Mouse (Mus musculus) retina, embryonic 14.5 days (tissue): ENCODE measurements around the gene Lmo1.

Experiments used
- DNase-seq: peaks from one replicate; pipeline ENCODE4 v3.0.0-alpha.2; 2015; ENCODE audit warnings: low spot score

Lmo1 gene

DNA sequence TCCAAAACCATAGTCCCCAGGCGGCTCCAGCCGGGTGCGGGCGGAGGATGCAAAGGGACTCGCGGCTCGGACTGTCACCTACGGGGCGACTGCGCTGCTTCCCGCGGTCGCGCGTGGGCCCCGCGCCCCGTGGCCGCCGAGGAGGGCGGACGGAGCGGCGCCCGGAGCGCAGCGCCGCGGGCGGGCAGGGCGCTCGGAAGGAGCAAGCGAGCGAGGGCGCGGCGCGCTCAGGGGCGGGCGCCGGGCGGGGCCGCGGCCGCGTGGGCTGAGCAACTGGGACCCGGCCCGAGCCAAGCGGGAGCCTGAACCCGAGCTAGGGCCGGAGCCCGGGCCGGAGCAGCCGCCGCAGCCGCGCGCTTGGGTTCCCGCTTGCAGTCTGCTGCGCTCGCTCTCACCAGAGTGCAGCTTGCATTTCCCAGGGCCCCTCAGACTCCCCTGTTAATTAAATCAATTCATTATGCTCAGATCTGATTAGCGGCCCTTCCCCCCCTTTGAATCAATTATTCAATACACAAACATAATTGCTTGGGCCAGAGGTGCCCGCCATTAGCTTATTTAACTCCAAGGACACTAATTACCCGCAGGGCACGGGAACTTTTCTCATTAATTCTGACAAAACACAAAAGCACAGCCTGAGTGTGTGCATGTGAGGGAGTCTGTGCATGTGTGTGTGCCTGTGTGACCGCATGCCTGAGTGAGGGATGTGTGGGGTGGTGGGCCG lies at the start of gene Lmo1:
TSS of gene Lmo1 (minus strand) at position 259 of the 721 bp plus-strand sequence.
- DNase-seq, result peak; percentile 87

DNA sequence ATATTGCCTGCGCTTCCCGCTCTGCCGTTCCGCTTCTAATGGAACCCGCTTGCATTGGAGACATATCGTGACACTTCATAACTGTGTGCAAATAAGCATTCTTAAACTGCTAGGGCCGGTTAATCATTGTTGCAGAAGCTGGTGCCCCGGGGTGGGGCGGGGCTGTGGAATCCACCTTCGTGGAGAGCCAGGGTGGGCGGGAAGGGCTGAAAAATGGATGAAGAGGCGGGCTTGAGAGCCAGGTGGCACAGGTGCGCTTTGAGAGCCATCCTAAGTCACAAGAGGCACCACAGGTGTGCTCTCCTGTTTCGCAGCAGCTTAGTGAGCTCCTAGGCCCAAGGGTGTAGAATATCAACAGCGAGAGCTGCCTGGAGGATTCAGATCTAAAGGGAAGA lies 46.7 kb upstream of the Lmo1 start:
- DNase-seq, result no peak

DNA sequence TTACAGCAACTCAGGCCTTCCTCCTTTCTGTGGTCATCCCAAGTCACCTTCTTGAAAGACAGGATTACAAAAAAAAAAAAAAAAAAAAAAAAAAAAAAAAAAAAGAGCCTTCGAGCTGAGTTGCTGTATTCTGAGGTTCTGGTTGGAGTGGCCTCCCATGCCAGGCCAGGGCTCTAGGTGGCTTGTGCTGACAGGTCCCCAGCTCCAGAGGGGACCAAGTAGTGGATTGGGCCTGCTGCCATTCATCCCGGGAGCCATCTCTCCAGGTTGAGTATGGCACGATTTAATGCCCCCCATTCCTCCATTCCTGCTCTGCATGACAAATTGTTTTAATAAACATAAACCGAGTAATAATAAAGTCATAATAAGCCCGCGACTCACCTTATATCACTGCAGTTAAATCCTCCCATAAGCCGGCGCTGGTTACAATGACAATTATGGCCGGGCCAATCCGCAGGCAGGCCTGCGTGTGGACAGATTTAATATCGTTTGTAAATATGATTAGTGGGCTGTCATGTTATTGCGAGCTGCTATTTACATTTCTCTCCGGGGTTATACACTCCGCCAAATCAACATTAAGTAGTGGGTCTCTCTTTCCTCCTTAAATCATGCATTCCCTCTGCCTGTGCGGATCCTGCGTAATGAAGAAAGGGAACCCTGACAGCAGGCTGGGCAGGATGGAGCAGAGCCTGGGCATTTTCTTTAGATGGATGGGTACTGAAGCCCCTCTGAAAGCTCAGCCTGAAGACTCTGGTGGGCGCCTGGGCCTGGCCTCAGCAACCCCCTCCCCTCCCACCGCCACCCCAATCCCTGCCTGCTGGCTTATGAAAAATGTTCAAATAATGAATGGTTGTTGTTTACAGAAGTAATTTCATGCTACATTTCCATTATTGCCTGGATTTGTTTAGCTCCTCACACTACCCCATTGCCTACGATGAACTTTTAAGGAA lies 46.0 kb upstream of the Lmo1 start:
- no peak for DNase-seq

DNA sequence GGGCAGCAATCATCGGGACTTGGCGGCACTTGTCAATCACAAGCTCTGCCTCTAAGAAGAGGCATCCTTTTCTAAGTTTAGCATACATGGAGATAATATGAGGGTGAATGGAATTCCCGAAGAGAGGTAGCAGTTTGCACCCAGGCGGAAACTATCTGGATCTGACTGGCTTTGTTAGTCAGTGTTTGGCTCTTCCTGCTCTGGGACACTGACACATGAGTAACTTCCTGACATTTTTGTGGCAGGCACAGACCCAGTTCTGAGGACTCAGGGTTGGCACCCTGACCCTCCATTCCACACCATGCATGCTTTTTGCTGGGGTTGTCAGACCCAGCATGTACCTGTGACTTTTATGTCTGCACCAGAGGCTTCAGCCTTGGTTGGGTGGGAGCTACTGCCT lies 45.0 kb upstream of the Lmo1 start:
- DNase-seq, result no peak

DNA sequence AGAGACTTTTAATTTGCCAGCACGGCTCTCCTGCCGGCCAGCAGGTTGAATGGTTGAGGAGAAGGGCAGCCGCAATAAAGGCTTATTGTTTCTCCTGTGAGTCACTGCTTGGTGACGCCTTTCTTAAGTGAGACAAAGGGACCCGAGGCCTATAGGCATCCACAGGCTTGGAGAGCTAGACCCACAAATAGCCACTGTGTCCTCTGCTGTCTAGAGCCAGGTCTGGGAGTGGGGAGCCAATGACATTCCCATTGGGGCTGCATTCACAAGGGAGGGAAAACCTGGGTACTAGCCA lies 43.9 kb upstream of the Lmo1 start:
- DNase-seq, result peak; percentile 23

DNA sequence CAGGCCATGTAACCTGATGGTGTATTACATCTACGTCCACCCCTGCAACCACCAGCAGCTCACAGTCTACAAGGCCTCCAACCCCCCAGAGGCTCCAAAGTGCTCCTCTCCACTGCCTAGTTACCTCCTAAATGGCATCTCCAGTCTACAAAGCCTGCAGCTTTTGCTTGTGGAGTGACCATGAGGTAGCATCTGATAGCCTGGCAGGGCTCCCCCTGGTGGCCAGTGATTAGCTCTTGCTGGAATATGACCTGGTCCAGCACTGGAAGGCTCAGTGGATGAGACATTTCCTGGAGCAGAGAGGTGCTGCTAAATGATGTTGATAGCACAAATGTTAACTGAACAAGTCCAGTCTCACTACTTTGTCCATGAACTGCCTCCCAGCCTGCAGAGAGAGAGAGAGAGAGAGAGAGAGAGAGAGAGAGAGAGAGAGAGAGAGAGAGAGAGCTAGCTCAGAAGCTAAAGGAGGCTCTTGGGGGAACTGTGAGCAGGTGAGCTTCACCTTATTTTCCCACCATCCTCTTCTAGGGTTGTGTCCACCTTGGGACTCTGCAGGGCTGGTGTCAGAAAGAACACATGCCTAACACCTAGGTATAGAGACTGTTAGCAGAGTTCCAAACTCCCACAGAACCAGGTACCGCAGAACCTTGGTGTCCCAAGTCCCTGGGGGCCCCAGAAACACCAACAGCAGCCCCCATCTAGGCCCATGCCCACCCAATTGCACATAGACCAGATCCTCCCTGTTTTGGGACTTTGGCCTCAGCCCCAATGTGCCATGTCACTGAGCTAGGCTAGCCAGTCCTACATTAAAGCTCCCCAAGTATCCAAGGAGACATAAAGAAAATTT lies 43.3 kb upstream of the Lmo1 start:
- peak; percentile 92 for DNase-seq

DNA sequence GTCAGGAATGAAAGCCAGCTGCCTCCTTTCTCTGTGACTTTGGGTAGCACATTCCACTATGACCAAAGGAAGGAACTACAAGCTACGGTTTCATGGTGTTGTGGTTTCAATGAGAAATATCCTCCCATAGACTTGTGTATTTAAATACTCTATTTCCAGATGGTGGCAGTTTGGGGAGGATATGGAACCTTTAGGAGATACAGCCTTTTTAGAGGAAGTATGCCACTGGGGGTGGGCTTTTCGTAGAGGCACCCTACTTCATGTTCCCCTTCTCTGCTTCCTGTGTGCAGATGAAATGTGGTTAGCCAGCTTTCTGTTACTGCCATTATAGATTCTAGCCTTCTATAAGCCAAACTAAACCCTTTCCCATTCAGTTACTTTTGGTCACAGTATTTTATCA lies 34.8 kb upstream of the Lmo1 start:
- no peak for DNase-seq

DNA sequence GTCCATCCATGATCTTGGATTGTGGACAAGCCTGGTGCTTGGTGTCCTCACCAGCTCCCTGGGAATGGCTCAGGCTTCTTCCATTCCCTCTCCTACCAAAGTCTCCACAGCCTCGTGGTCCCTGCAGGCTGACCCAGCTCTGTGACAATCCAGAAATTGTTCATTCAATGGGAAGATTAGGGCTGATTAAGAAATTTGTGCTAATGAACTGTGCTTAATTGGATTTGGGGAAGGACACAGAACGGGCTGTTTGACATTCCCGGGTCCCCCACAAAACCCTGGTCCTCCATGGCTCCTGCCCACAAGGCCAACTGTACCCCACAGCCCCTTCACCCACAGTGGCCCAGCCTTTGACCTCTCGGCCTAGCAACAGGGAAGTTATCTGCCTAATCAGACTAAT lies 32.8 kb upstream of the Lmo1 start:
- DNase-seq, result no peak

DNA sequence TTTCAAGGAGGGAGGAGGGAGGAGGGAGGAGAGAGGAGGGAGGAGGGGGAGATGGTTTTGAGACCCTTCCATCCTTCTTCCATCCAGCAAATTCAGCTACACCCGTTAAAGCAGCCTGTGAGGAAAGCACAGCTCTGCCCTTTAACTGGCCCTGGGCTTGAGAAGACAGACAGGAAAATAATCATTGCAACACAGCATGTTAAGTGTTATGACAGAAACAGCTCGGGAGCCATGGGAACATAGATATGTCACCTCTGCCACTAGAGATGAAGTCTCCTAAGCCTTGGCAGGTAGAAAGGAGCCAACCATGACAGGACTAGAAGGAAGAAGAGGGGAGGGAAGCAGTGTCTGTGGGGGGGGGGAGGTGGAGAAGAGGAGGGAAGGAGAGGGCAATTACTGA lies 31.4 kb upstream of the Lmo1 start:
- no peak for DNase-seq

DNA sequence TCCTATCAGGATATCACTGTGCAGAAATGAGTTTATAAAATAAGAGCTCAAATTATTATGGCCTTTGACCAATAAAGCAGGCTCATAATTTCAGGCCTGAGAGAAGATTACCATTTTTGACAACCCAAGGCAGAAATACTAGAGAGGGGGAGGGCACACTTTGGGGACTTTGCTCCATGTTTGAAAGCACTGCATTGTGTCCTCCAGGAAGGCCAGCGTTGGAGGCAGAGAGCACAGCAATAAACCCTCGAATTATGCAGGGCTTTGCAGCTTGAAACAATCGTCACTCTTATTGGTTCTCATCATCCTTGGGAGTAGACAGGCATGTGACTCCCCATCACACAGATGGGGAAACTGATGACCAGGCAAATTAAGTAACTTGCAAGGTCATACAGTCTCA lies 28.1 kb upstream of the Lmo1 start:
- no peak for DNase-seq

DNA sequence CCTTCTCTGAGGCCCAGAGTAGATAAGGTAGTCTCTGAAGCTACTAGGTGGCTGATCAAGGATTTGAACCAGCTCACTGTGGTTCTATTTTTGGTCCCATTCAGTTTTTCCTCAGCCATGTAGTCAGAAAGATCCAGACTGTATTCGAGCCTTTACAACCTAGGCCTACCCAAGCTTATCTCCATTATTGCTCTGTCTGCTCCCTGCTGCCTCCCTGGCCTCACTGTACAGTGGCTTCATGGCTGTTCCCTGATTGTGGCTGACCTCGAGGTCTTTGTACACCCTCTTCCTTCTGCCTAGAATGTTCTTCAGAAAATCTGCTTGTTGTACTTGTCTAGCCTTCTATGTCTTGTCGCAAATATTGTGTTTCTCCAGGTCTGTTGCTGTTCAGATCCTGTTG lies 25.6 kb upstream of the Lmo1 start:
- no peak for DNase-seq

DNA sequence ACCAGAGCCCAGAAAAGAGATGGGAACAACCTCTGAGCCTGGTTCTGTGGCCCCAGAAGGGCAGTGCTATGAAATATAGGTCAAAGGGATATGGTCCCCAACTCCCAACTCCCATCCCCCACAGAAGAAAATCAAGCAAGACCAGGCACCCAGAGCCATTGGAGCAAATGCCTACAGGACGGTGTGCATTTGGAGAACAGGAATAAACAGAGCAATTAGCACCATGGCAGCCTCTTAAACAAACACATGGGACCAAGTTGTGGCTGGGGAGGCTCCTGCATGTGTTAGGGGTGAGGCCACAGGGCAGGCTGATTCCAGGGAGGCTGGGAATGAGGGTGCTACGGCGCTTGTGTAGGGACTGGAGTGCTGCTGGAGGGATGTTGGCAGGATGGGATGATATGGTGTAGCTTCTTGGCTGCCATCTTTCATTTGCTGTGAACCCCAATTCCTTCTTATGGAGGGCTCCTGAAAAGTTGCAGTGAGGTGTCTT lies 22.2 kb upstream of the Lmo1 start:
- DNase-seq, result no peak

DNA sequence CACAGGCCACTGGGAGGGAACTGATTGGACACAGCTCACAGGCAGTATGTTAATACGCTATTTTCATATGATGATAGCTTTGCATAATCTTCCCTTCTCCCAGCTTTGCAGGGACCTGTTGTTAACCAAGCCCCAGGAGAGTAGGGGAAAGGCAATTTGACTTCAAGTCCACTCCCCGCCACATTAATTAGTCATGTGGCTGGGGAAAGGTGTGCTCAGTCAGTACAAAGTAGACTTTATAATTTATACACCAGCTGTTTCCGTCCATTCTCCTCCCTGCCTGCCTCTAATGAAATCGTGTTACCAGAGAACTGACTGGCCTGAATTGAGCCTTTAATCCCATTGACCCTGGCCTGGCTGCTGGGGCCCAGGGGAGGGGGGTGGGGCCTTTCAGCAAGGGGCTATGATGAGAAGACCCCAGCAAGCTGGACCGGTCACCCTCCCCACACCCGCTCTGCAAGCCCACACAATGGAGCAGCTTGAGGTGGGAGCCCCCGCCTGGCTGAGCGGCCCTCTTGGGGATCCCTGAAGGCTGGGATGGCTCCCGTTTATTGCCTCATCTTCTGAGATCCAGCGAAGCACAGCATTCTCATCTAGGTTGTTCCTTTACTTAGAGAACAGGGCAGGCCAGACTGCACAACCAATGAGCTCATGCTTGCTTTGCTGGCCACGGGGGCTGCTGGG lies 21.5 kb upstream of the Lmo1 start:
- DNase-seq, result peak; percentile 68

DNA sequence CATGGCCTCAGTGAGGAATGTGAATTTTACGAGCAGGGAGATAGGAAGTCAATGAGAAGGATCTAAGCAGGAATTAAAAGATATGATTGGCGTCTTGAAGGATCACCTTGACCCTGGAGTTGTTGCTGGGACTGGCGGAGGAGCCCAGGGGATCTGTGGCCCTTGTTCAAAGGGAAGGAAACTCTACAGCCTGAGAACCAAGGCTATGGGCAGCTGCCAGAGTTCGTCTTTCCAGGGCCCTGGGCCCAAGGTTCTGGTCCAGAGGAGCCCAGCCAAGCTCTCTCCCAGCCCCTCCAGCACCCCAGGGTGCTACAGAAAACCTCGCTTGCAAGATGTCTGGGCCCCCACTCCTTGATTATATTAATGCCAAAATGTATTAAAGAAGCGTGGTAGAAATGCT lies 21.0 kb upstream of the Lmo1 start:
- no peak for DNase-seq

DNA sequence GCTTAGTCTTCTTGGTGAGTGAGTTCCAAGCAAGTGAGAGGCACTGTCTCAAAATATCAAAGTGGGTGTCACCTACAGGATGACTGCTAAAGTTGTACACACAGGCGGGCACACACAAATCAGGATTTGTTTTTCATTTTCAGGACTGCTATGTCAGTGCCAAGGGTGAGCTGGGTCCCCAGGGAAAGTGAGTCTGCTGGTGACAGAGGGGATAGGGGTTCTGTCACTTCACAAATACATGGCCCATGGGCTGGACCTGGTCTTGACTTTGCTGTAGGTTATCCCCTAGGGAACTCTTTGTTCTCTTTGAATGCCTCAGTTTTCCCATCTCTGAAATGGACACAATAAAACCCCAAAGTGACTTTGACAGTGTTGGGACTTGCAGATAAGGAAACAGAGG lies 19.8 kb upstream of the Lmo1 start:
- DNase-seq, result no peak

DNA sequence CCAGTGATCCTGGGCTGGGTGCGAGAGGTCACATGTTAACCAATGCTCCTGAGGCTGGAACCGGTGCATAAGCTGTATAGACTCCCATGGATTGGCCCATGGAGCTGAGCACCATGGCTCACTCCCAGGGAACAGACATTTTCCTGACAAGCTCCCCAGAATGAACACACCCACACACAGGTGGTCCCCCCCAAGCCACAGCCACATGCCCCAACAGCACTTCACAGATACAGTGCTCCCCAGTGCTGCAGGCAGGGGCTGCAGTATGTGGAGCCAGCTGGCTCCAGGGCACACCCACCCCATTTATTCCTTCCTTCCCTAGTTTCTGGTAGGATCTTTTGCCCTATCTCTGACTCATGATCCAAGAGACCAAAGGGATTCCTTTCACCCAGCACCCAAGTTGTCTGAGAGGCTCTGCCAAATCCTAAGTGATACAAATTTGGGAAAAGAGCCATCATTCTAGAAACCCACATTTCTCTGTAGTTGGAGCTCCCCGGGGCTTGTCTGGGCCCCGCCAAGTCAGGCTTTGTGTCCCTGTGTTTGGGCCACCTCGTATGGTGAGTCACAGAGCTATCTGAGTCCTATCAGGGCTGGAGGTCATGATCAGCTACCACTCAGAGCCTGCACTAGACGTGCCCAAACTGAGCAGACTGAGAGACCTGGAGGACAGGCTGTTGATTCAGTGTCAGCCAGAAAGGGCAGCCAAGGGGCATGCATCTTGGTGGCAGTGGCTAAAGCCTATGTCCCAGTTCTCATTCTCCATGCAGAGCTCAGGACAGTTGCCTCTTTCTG lies 12.4 kb upstream of the Lmo1 start:
- no peak for DNase-seq

DNA sequence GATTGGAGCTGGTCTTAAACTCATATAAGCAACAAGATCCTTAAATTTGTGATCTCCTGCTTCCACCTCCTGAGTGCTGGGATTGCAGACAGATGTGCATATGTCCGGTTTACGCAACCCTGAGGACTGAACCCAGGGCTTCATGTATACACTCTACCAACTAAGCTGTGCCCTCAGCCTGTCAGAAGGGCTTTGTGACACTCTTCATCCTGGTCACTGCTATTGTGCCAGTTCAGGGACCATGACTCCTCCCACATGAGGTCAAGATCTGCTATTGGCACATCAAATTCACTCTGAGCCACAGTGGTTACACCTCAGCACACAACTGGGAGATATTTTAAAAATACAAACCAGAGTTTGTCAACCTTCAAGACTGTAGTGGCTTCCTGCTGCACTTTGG lies 11.0 kb upstream of the Lmo1 start:
- no peak for DNase-seq

DNA sequence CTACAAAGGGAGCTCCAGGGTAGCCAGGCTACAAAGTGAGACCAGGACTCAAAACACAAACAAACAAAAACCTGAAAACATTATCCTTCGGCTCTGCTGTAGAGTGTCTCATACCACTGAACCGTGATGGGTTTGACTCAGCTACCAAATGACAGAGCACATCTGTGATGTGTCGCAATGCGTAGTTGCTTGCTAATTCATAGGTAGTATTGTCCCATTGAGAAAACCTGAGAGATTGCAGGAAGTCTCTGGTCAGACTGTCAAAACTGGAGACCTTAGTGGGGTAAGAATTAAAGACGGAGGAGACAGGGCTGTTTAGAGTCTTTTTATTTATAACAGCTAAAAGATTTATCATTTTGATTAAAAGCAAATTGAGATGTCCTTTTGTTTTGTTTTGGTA lies 10.6 kb upstream of the Lmo1 start:
- DNase-seq, result no peak

DNA sequence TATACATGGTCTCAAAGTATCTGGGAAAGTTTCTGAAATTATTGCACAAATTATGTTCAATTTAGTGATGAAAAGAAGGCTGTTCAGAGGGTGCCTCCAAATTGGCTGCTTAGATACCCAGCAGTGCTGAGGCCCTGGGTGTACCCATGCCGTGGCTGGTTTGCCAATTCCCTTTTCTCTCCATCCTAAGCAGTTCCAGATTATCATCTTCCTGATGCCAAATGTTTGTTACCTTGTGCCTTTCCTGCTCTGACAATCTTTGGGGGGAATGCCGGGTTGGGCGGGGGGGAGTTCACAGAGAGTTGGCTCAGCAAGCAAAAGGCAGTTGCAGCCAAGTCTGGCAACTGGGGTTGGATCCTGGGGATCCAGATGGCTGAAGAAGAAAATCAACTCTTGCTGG lies 1.7 kb upstream of the Lmo1 start:
- DNase-seq, result no peak

DNA sequence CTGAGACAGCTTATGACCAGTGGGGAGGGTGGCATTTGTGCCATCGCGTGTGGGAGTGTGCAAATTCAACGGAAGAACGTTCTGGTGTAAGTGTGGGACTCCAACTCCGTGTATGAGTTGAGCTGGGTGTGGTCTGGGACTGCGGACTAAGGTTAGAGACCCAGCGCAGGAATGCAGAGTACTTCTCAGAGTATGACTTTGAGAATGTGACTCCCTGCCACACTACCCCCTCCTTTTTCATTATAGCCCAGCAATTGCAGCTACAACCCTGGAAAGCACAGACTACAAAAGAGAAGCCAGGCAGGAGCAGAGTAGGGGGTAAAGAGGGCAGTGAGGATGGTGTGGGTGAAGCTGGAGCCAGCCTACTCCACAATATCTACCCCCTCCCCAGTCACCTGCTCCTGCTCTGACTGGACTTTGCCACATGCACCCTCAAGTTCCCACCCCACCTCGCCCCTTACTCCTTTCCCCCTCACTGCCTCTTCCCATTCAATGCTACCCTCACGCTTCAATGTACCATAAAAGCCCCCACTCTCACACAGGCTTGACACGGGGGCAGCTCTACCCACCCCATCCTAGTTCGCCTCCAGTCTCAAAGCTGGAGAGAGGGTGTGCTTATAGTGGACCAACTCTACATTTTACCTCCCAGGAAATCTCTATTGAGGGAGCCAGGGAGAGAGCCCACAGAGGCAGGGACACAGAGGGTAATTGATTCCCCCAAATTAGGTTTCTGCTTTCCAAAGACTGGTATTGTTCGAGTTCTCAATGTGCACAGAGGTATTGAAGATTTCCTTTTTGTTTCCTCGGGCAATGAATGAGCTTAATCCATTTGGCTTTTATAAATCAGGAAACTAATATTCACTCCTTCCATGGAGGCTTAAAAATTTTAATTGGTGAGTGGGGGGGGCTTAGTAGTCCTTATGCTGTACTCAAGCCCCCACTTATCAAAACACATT lies 941 bp upstream of the Lmo1 start:
- DNase-seq, result no peak
